Mouse (Mus musculus) limb, embryonic 14.5 days (tissue): ENCODE results near the gene 2810004N23Rik. TPM values are rescaled to one million over a fixed set of nuclear protein-coding genes. Genes with fewer than 3 reads are reported as not detected.
A peak's percentile ranks its signal among the peaks of the same experiment; 100 is the strongest.

Source experiments
- ATAC-seq: fragments of 200-750 bp; cut with Nextera tagmentation; 2 replicates; pipeline ENCODE4 v1.8.0; 2017; ENCODE audit warnings: low read depth, moderate number of reproducible peaks, moderate TSS enrichment; ENCODE audit not compliant: low FRiP score
- DNase-seq: peaks from one replicate; pipeline ENCODE4 v3.0.0-alpha.2; 2015; ENCODE audit warnings: low spot score
- H3K27ac ChIP-seq: fragments of 300-500 bp; sonication (generic); replicated peaks from 2 replicates; pipeline ENCODE4 v1.5.1; 2014; ENCODE audit warnings: low read depth, mild to moderate bottlenecking, low read length, moderate library complexity, mixed read lengths
- H3K27me3 ChIP-seq: fragments of 300-500 bp; sonication (generic); 2 replicates; pipeline ENCODE4 v1.6.1; 2014; ENCODE audit warnings: low read length, mixed read lengths; ENCODE audit not compliant: control insufficient read depth, insufficient read depth
- H3K36me3 ChIP-seq: fragments of 300-500 bp; sonication (generic); 2 replicates; pipeline ENCODE4 v1.6.1; 2014; ENCODE audit warnings: mild to moderate bottlenecking, low read length, moderate library complexity, mixed read lengths; ENCODE audit not compliant: control insufficient read depth, insufficient read depth
- H3K4me1 ChIP-seq: fragments of 300-500 bp; sonication (generic); 2 replicates; pipeline ENCODE4 v1.6.1; 2014; ENCODE audit warnings: antibody characterized with exemption, low read length, mixed read lengths; ENCODE audit not compliant: control insufficient read depth, insufficient read depth
- H3K4me2 ChIP-seq: fragments of 300-500 bp; sonication (generic); replicated peaks from 2 replicates; pipeline ENCODE4 v1.6.1; 2014; ENCODE audit warnings: low read depth, mild to moderate bottlenecking, low read length, moderate library complexity; ENCODE audit not compliant: severe bottlenecking
- H3K4me3 ChIP-seq: fragments of 300-500 bp; sonication (generic); replicated peaks from 2 replicates; pipeline ENCODE4 v1.5.1; 2014; ENCODE audit warnings: low read length
- H3K9ac ChIP-seq: fragments of 300-500 bp; sonication (generic); 2 replicates; pipeline ENCODE4 v1.6.1; 2014; ENCODE audit warnings: mild to moderate bottlenecking, low read depth, low read length, moderate library complexity; ENCODE audit not compliant: severe bottlenecking
- H3K9me3 ChIP-seq: fragments of 300-500 bp; sonication (generic); 2 replicates; pipeline ENCODE4 v1.6.1; 2016; ENCODE audit warnings: low read length; ENCODE audit not compliant: control insufficient read depth
- POLR2A ChIP-seq: fragments of 200-500 bp; IDR thresholded peaks from 2 replicates; pipeline ENCODE4 v1.8.0; 2012; ENCODE audit warnings: inconsistent platforms, mild to moderate bottlenecking, moderate library complexity, borderline replicate concordance; ENCODE audit not compliant: insufficient read depth, insufficient read length; ENCODE audit errors: extremely low read depth
- WGBS: fragments of 180-500 bp; shearing (Covaris S2); extraction: QIAGEN DNeasy Blood & Tissue Kit; methylation state at CpG from one replicate; pipeline ENCODE4 v1.1.7; 2014; 5-methylcytosine and 5-hydroxymethylcytosine counted together
- polyA plus RNA-seq, 2 experiments: library from polyadenylated mRNA; depleted of rRNA in 1 of 2; stranded (reverse) in 1 of 2; unstranded in 1 of 2; fragments of >200 nt; fragmentation: Nextera tagmentation in 1 of 2; extraction: Ambion mirVana in 1 of 2; gene quantifications; 2 replicates each; pipeline versions ENCODE4 v1.2.1 to v1.2.3; 2012 to 2014

The 2810004N23Rik gene
- polyA plus RNA-seq, 2 experiments = 30.6 to 35.2 TPM

DNA sequence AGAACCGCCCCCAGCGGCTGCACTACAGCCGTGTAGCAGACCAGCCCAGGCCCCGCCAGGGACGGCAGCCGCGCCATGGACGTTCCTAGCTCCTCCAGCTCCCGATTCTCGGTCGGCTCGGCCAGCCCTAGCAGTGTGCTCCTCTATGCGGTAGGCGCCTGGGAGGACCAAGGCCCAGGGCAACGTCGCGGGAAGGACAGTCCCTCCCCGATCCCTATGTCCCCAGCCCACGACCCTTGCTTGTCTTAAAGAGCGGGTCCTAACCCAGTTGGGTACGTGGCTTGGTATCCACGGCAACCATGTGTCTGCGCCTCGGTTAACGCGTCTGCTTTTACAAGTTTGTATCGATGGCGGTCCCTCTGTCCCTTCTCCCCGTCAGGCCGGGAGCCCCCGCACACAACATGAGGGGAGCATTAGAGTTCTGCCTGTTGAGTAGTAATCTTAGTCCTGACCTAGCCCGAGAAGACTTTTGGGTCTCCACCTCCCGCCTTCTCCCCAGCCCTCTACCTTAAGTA lies 300 bp upstream of the 2810004N23Rik start:
- WGBS = under 1% methylated on average over 33 of the region's 33 CpGs
- Histone ChIP-seq H3K27me3 (no peaks in the 10 kb centered on the region), H3K9me3 (no peaks in the 10 kb centered on the region), H3K36me3 (peaks cover 27% of the 10 kb centered on the region), H3K4me2 (peak overlapping the region; percentile 77), H3K4me3 (peak overlapping the region; percentile 96), H3K27ac (peak overlapping the region; percentile 90), H3K9ac (peak overlapping the region; percentile 95), H3K4me1 (peaks cover 9% of the 10 kb centered on the region)
- peak; percentile 75; the same call in 1 of the 2 replicates for ATAC-seq
- DNase-seq = no peak
- TF ChIP-seq POLR2A = no peak

DNA sequence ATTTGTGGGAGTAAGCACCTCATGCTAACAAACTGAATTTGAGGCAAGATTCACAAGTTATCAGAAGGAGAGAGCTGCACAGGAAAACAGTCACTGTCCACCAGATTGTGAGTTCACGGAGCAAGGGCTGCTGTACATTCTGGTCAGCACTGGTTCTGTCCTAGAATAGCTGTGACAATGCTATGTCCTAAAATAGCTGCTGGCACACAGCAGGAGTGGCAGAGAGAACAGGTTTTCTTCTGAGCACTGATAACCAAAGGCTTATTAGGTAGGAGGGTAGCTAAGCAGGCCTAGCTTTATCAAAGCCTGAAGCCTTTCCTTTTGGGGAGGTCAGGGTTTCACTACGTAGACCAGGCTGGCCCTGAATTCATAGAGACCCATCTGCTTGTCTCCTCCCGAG lies 2.7 kb downstream of the 2810004N23Rik start:
- H3K4me1 ChIP-seq = peaks cover 9% of the 10 kb centered on the region
- ATAC-seq (no peak), DNase-seq (no peak)
- no peak overlapping the region for H3K27ac ChIP-seq
- H3K9ac ChIP-seq = no peak overlapping the region
- H3K27me3 ChIP-seq = no peaks in the 10 kb centered on the region
- 90% methylated on average over 3 of the region's 3 CpGs for WGBS
- H3K4me2 ChIP-seq = no peak overlapping the region
- H3K9me3 ChIP-seq = peaks cover 6% of the 10 kb centered on the region; the same call in 1 of the 2 replicates
- peaks cover 57% of the 10 kb centered on the region for H3K36me3 ChIP-seq
- no peak overlapping the region for H3K4me3 ChIP-seq
- no peak for TF ChIP-seq POLR2A

DNA sequence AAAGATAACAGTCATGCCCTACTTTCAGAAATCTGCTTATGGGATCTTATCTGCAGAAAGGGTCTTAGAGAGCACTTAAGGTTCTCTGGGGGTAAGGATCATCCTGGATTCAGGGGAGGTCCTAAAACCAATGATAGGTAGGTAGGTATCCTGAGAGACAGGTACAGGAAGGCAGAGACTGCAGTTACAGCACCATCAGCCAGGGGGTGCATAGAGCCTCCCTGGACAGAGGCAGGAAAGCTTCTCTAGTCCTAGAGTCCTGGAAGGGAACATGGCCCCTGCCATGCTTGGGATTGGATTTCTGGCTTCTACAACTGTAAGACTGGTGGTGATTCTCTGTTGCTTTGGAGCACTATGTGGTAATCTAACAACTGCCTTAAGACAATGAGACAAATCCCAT lies 3.5 kb downstream of the 2810004N23Rik start:
- no peak for TF ChIP-seq POLR2A
- Histone ChIP-seq H3K9ac (no peak overlapping the region), H3K9me3 (peaks cover 13% of the 10 kb centered on the region; the same call in 1 of the 2 replicates), H3K27me3 (no peaks in the 10 kb centered on the region), H3K27ac (no peak overlapping the region), H3K4me1 (peaks cover 6% of the 10 kb centered on the region), H3K4me3 (no peak overlapping the region), H3K36me3 (peaks cover 64% of the 10 kb centered on the region), H3K4me2 (no peak overlapping the region)
- DNase-seq (no peak), ATAC-seq (no peak)

DNA sequence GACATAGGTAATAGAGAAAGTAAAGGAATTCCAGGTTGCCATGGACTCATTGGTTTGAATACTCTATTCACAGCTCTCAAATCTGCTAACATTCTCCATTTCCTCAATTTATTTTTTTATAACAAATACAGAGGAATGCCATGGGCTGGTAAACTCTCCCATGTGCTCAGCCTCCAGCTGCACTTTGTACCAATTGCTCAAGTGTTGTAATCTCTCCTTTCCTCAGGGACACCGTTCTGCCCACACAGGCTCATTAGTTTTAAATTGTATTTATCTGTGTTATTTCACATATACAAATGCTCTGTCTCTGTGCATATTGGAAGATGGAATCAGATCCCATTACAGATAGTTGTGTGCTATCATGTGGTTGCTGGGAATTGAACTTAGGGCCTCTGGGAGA lies 9.4 kb downstream of the 2810004N23Rik start:
- WGBS = 100% methylated on average over 1 of the region's 1 CpGs
- ATAC-seq = no peak

DNA sequence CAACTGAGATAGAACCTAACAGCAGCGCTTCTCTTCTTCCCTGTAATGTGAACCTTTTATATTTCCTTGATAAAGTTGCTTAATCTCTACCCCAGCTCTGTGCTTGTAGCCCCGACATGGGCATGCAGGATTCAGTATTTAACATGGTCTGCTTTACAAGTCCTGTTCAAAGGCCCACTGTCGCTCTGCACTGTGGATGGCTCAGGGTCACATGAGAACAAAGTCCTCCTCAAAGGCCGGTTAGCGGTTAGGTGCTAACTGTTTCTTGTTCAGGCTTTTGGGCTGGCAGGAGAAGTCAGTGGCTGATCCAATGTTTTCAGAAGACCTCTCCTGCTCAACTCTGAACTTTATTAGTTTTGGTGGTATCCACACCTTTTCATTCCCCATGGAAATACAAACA lies 17.3 kb downstream of the 2810004N23Rik start:
- DNase-seq (no peak), ATAC-seq (no peak)
- H3K9ac ChIP-seq = no peak overlapping the region
- no peaks in the 10 kb centered on the region for H3K4me1 ChIP-seq
- no peaks in the 10 kb centered on the region for H3K9me3 ChIP-seq
- H3K36me3 ChIP-seq = peaks cover 24% of the 10 kb centered on the region
- H3K4me3 ChIP-seq = no peak overlapping the region
- H3K27ac ChIP-seq = no peak overlapping the region
- 77% methylated on average over 5 of the region's 5 CpGs for WGBS
- no peak overlapping the region for H3K4me2 ChIP-seq
- TF ChIP-seq POLR2A = no peak
- no peaks in the 10 kb centered on the region for H3K27me3 ChIP-seq

More for the DNA sequence above, 9.4 kb downstream of the 2810004N23Rik start:
- Histone ChIP-seq H3K4me2 (no peak overlapping the region), H3K9ac (no peak overlapping the region), H3K36me3 (peaks cover 58% of the 10 kb centered on the region), H3K27me3 (no peaks in the 10 kb centered on the region), H3K4me1 (no peaks in the 10 kb centered on the region), H3K9me3 (peaks cover 31% of the 10 kb centered on the region; the same call in 1 of the 2 replicates), H3K27ac (no peak overlapping the region), H3K4me3 (no peak overlapping the region)
- TF ChIP-seq POLR2A = no peak
- DNase-seq = no peak
